Mouse (Mus musculus) kidney, adult 2 months (tissue): Measurements from ENCODE around the gene Olfr566. TPM values are rescaled to one million over a fixed set of nuclear protein-coding genes. Genes with fewer than 3 reads are reported as not detected.

Experiments used
- DNase-seq: peaks from one replicate; pipeline ENCODE4 v3.0.0; 2021
- H3K27ac ChIP-seq: fragments of 200-500 bp; 2 replicates; pipeline ENCODE4 v1.5.1; 2012; ENCODE audit warnings: low read depth, low read length, control low read depth, inconsistent platforms; ENCODE audit not compliant: insufficient read depth
- H3K27me3 ChIP-seq: fragments of 200-500 bp; replicated peaks from 2 replicates; pipeline ENCODE4 v1.6.1; 2012; ENCODE audit warnings: mild to moderate bottlenecking, moderate library complexity, low read length, inconsistent platforms; ENCODE audit not compliant: control insufficient read depth, insufficient read depth
- H3K36me3 ChIP-seq: fragments of 200-500 bp; 2 replicates; pipeline ENCODE4 v1.6.1; 2012; ENCODE audit warnings: mild to moderate bottlenecking, moderate library complexity, low read length, inconsistent platforms; ENCODE audit not compliant: control insufficient read depth, insufficient read depth
- H3K4me1 ChIP-seq: fragments of 200-500 bp; 2 replicates; pipeline ENCODE4 v1.6.1; 2011; ENCODE audit warnings: low read length; ENCODE audit not compliant: control insufficient read depth, insufficient read depth
- H3K4me3 ChIP-seq: fragments of 200-500 bp; 2 replicates; pipeline ENCODE4 v1.5.1; 2011; ENCODE audit warnings: mild to moderate bottlenecking, low read depth, low read length, control low read depth; ENCODE audit not compliant: insufficient read depth
- CTCF ChIP-seq: fragments of 200-500 bp; conservative IDR thresholded peaks from 2 replicates; pipeline ENCODE4 v1.5.1; 2011; ENCODE audit warnings: low read depth, mild to moderate bottlenecking, control low read depth, low read length, moderate library complexity, mixed read lengths; ENCODE audit not compliant: insufficient read depth, insufficient read length
- POLR2A ChIP-seq: fragments of 200-500 bp; IDR thresholded peaks from one replicate; pipeline ENCODE4 v1.6.1; 2011; ENCODE audit warnings: low read depth, low read length, control low read depth
- WGBS: fragments of 180-500 bp; shearing (Covaris S2); methylation state at CpG from one replicate; pipeline ENCODE4 v1.1.7; 2018; 5-methylcytosine and 5-hydroxymethylcytosine counted together
- polyA plus RNA-seq: library from polyadenylated mRNA; depleted of rRNA; stranded (reverse); fragments of >200 nt; gene quantifications from 2 replicates; pipeline ENCODE4 v1.2.3, GENCODE M21; 2012; rRNA removed

Gene Olfr566
- polyA plus RNA-seq, result not detected in 2 replicates

- DNase-seq, result no peak
- TF ChIP-seq CTCF, result no peak
- TF ChIP-seq POLR2A, result no peak
- no peaks in the 10 kb centered on the region for H3K36me3 ChIP-seq
- H3K4me3 ChIP-seq, result no peak within 1 kb of the TSS
- H3K27ac ChIP-seq, result no peak within 1 kb of the TSS
- 90% methylated on average over 1 of the region's 1 CpGs for WGBS
- no peaks in the 10 kb centered on the region for H3K4me1 ChIP-seq
- no peaks in the 10 kb centered on the region for H3K27me3 ChIP-seq
Measured at GRCm38 (mm10) chr7:102858665-102859064, at the start of gene Olfr566. TSS of gene Olfr566 (minus strand) at chr7:102858765.

- 61% methylated on average over 3 of the region's 3 CpGs for WGBS
- H3K27ac ChIP-seq, result no peak within 1 kb of the TSS
- H3K4me1 ChIP-seq, result no peaks in the 10 kb centered on the region
- H3K4me3 ChIP-seq, result no peak within 1 kb of the TSS
- no peak for DNase-seq
- H3K36me3 ChIP-seq, result no peaks in the 10 kb centered on the region
- TF ChIP-seq CTCF (no peak), POLR2A (no peak)
- H3K27me3 ChIP-seq, result no peaks in the 10 kb centered on the region
Measured at GRCm38 (mm10) chr7:102890782-102891181, 32.2 kb upstream of the Olfr566 start, which contains the start of gene Olfr569. TSS of gene Olfr569 (minus strand) at chr7:102890882.

- no peak for DNase-seq
- no peaks in the 10 kb centered on the region for H3K27me3 ChIP-seq
- no peak within 1 kb of the TSS for H3K27ac ChIP-seq
- no peak for TF ChIP-seq CTCF
- no peak for TF ChIP-seq POLR2A
- no peaks in the 10 kb centered on the region for H3K4me1 ChIP-seq
- no peaks in the 10 kb centered on the region for H3K36me3 ChIP-seq
- no peak within 1 kb of the TSS for H3K4me3 ChIP-seq
Measured at GRCm38 (mm10) chr7:102876822-102877221, 18.3 kb upstream of the Olfr566 start, which contains the start of gene Olfr568. TSS of gene Olfr568 (plus strand) at chr7:102877122.

- Histone ChIP-seq H3K27ac (no peak overlapping the region), H3K4me3 (no peak overlapping the region), H3K4me1 (no peaks in the 10 kb centered on the region), H3K27me3 (no peaks in the 10 kb centered on the region), H3K36me3 (no peaks in the 10 kb centered on the region)
- DNase-seq, result no peak
- TF ChIP-seq CTCF (no peak), POLR2A (no peak)
Measured at GRCm38 (mm10) chr7:102855807-102856206, 2.8 kb downstream of the Olfr566 start.

Other genes with a start within 250 kb of the Olfr566 start
- not detected in 2 replicates for gene Olfr553, start 240.5 kb downstream of the Olfr566 start, polyA plus RNA-seq
- not detected in 2 replicates for gene Olfr554, start 220.3 kb downstream of the Olfr566 start, polyA plus RNA-seq
- not detected in 2 replicates for gene Olfr555, start 199.9 kb downstream of the Olfr566 start, polyA plus RNA-seq
- gene Olfr556, start 193.9 kb downstream of the Olfr566 start, polyA plus RNA-seq, result not detected in 2 replicates
- gene Trim68, start 171.4 kb downstream of the Olfr566 start, polyA plus RNA-seq, result 9.7 and 11.7 TPM in 2 replicates
- gene Olfr557, start 162.9 kb downstream of the Olfr566 start, polyA plus RNA-seq, result not detected in 2 replicates
- gene Olfr558, start 156.6 kb downstream of the Olfr566 start, polyA plus RNA-seq, result 1.9 and 2.6 TPM in 2 replicates
- not detected in 2 replicates for gene Olfr33, start 139.7 kb downstream of the Olfr566 start, polyA plus RNA-seq
- gene Olfr559, start 131.3 kb downstream of the Olfr566 start, polyA plus RNA-seq, result not detected in 2 replicates
- gene Olfr560, start 99.4 kb downstream of the Olfr566 start, polyA plus RNA-seq, result not detected in 2 replicates
- 1.9 and 3.2 TPM in 2 replicates for gene Olfr78, start 99.3 kb downstream of the Olfr566 start, polyA plus RNA-seq
- gene Olfr561, start 87.5 kb downstream of the Olfr566 start, polyA plus RNA-seq, result not detected in 2 replicates
- gene Olfr564, start 55.3 kb downstream of the Olfr566 start, polyA plus RNA-seq, result not detected in 2 replicates
- not detected in 2 replicates for gene Olfr568, start 18.4 kb upstream of the Olfr566 start, polyA plus RNA-seq
- not detected in 2 replicates for gene Olfr569, start 32.1 kb upstream of the Olfr566 start, polyA plus RNA-seq
- not detected in 2 replicates for gene Olfr570, start 35.8 kb upstream of the Olfr566 start, polyA plus RNA-seq
- gene Olfr571, start 58.8 kb upstream of the Olfr566 start, polyA plus RNA-seq, result not detected in 2 replicates
- gene Olfr572, start 65.6 kb upstream of the Olfr566 start, polyA plus RNA-seq, result not detected in 2 replicates
- not detected in 2 replicates for gene Olfr573-ps1, start 83.8 kb upstream of the Olfr566 start, polyA plus RNA-seq
- not detected in 2 replicates for gene Olfr574, start 89.7 kb upstream of the Olfr566 start, polyA plus RNA-seq
- not detected in 2 replicates for gene Olfr575, start 100.0 kb upstream of the Olfr566 start, polyA plus RNA-seq
- gene Olfr576, start 103.9 kb upstream of the Olfr566 start, polyA plus RNA-seq, result not detected in 2 replicates
- gene Olfr577, start 117.2 kb upstream of the Olfr566 start, polyA plus RNA-seq, result not detected in 2 replicates
- gene Olfr578, start 130.6 kb upstream of the Olfr566 start, polyA plus RNA-seq, result not detected in 2 replicates
- not detected in 2 replicates for gene Olfr582, start 179.3 kb upstream of the Olfr566 start, polyA plus RNA-seq
- gene Olfr583, start 192.5 kb upstream of the Olfr566 start, polyA plus RNA-seq, result not detected in 2 replicates
- not detected in 2 replicates for gene Olfr584, start 223.1 kb upstream of the Olfr566 start, polyA plus RNA-seq
- gene Olfr585, start 239.0 kb upstream of the Olfr566 start, polyA plus RNA-seq, result not detected in 2 replicates